Mouse (Mus musculus) thymus, postnatal 0 days (tissue): ENCODE measurements around the gene Gpr141. TPM values are rescaled to one million over a fixed set of nuclear protein-coding genes. Genes with fewer than 3 reads are reported as not detected.

Experiments used
- DNase-seq: peaks from one replicate; pipeline ENCODE4 v3.0.0-alpha.2; 2015; ENCODE audit warnings: low spot score
- polyA plus RNA-seq: library from polyadenylated mRNA; unstranded; fragments of >200 nt; fragmentation: Nextera tagmentation; extraction: Ambion mirVana; gene quantifications from 2 replicates; pipeline ENCODE4 v1.2.1, GENCODE M21; 2015

The Gpr141 gene
- polyA plus RNA-seq, 1 experiment from 2014 or later, result 0.52 TPM

DNA sequence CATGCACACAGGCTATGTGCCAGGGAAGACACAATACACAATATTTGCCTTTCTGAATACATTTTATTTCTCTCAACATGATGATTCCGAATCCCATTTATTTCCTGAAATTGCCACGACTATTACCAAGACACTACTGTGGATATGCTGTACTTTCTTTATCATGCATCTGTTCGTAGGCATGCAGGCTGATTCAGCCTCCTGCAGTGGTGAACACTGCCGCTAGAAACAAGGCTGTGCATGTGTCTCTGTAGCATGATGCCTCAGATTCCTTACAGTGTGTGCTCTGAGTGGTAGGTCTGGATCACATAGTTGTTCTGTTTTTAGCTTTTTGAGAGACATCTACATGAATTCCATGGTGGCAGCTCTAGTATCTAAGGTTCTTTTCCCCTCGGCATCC is 89.5 kb downstream of the Gpr141 start:
- DNase-seq, result no peak

DNA sequence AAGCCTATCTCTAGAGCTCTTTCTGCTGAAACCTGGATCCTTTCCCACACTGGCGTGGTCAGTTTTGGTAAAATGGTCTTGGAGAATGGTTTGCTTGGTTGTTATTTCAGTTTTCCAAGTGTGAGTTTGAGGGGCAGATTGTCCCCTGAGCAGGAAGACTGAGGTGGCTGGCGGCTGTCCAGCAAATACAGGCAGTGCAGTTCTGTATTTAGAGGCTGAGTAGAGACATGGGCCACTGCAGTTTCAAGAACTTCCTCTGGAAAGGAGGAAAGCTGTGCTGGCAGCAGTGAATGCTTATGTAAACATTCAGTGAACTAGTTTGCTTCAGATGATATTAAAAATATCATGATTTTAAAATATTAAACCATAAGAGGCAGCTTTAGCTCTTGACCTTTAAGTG is 93.2 kb downstream of the Gpr141 start:
- no peak for DNase-seq

DNA sequence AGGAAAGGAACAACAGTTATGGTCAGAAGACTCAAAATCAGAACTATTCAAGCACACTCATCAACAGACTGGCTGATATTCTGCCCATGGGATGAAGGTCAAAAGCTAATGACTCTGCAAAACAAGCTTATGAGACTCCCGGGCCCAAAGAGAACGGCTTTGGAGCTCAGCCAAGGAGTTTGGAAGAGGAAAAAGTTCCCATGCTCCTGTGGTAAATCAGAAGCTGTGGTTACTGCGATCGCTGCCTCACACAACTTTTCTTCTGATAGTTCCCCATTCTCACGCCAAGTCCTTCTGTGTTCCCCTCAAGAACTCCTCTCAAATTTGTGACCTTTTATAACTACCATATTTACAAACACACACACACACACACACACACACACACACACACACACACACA is 105.1 kb downstream of the Gpr141 start:
- DNase-seq, result no peak

DNA sequence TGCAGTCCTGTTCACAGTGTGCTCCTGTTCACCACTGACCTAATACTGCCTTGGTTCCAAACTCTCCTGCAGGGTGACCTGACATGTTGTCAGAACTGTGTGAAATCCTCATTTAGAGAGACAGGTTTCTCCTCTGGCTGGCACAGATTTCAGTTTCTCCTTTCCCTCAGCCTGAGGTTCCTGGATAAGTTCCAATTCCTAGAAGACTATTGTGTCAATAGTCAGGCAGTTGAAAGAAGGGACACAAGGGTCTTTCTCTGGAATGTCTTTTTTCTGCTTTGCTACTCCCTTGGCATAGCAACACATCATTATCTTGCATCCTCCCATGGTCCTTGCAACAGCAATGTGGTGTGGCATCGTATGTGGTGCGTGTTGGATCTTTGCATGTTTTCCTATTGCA is 106.9 kb downstream of the Gpr141 start:
- no peak for DNase-seq

DNA sequence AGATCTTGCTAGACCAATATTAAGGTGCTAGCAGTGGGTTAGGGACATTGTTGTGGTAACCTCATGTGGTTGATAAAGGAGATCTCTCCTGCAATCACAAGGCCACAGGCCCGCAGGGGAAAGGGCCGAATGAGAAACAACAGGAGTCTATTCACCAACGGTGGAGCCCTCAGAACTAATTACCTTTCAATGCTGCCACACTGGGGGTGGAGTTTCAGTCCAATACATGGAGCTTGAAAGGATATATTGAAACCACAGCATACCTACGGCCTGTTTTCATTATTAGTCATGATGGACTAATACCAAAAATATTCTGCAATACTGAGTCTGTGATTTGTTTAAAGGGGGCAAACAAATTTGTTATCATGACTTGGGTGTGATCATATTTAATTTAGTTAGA is 120.3 kb downstream of the Gpr141 start:
- DNase-seq, result no peak

DNA sequence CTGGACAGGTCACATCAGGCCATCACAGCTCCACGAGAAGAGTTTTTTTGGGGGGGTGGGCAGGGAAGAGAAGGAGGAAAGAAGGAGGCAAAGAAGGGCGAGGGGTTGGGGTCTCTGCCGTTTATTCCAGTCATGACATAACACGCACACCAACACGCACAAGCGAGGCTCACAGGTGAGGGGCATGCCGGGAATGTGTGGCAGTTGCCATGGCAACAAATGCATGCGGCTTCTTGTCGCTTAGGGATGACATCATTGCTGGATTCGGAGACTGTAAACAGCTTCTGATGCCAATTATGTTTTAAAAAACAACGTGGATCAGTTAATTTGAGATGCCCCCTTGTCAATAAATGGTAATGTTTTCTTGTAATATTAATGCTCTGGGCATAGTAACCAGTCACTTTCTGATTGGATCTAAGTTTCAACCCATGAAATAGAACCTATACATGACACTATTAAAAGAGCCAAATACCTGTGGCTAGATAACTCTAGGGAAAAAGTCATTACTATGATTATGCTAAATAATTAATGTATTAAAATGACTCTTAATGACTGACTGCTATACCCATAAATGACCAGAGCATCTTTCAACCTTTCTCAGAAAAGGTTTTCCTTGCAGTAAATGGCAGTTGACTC is 122.5 kb downstream of the Gpr141 start:
- DNase-seq, result no peak

DNA sequence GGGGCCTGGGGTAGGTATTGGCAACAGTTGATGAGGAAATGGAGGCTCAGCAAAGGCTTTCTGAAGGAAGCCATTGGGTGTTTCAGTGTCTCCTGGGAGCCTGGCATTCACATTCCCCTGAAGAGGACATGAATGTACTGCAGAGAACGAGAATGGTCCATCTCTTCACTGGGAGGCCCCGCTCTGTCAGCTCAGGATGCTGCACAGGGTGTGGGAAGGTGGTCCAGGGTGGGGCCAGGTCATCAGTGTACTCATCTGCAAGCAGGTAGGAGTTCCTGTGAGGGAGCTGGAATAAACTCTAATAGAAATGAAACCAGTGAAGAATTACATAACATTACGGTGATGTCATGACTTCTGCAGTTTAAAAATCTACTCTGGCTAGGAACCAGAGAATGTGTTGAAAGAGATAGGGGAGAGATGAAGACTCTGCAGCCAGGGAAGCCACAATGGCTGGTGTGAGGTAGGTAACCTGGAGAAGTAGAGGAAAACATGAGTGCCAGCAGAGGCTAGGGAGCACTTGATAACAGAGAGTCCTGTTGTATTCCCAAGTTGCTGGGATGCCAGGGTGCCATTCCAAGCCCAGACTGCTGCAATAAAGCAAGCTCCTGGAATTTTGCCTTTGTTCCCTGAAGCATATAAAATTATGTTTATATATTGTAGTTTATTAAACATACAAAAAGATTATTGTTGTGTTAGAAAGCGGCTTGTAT is 123.2 kb downstream of the Gpr141 start:
- DNase-seq, result no peak

Other genes starting within 250 kb of the Gpr141 start
- 4.3 and 4.4 TPM in 2 replicates for gene Epdr1, start 204.3 kb downstream of the Gpr141 start, polyA plus RNA-seq
- 0.48 and 0.53 TPM in 2 replicates for gene Sfrp4, start 201.2 kb downstream of the Gpr141 start, polyA plus RNA-seq
- not detected in 2 replicates for gene Nme8, start 126.5 kb downstream of the Gpr141 start, polyA plus RNA-seq